Mouse (Mus musculus): Measurements from ENCODE around the gene Acvrl1. TPM values are rescaled to one million over a fixed set of nuclear protein-coding genes. Genes with fewer than 3 reads are reported as not detected.

Acvrl1 gene
- 2.0 and 6.2 TPM in 2 replicates for polyA plus RNA-seq (2012)

GRCm38 (mm10) chr15:101128181-101129089 lies at the start of gene Acvrl1:
TSS of gene Acvrl1 (plus strand) at chr15:101128522.

DNA sequence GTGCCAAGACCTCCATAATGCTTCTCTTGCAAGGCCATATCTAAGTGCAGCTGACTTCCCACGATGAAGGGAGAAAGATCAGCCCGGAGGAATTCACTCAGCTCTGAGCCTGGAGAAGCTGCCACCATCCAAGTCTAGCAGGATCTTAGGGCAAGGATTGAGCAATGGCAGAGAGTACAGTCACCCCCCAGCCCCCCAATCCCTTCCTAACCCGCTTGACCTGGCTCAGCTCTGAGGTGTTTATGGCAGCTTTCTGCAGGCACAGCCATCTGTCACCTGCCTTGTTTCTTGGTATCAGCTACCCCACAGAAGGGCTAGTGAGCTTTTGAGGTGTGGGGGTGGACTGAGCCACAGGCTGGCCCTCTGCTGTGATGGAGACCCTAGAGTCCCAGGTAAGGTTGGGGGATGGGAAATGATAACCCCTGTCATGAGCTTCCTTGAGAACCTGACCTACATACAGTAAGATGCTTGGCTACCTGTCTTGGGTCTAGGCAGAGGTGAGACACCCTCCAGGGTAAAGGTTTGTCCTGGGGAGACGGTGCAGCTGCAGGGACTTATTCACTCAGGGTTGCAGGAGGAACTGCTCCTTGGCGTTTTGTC lies 12.7 kb upstream of the Acvrl1 start, which contains the start of gene Ankrd33:
Gene Ankrd33 (plus strand): TSS at position 245 of the 600 bp plus-strand sequence.

DNA sequence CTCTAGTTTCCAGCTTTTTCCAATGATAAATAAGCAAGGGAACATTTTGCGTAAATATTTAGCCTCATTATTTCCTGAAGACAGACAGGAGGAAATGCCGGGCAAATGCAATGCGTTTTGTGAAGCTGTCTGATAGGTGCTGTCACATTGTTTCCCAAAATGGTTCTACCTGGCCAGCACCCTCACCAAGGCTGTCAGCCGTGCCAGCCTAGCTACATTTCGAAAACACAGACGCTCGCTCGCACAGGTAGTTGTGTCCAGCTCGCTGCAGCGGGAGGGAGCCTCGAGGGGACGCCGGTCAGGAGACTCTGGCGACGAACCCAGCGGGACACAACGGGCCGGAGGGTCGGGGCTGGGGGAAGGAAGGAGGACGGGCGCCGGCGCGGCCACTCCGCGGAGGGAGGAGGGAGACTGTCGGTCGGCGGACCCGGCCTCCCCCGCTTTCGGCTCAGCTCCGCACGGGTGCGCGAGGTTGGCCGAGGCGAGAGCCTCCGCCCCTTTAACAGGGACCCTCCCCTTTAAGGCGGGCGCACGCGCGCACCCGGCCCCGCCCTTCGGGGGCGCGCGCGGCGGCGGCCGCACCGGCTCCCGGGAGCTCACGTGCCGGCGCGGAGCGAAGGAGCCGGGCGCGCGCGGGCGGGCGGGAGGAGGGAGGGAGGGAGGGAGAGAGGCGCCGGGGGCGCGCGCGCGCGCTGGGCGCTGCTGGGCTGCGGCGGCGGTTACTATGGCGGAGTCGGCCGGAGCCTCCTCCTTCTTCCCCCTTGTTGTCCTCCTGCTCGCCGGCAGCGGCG lies 45.3 kb downstream of the Acvrl1 start, which contains the start of gene Acvr1b:
Gene Acvr1b (plus strand): TSS at position 647 of the 791 bp plus-strand sequence.

Other genes with a start within 250 kb of the Acvrl1 start
- gene Gm47841, start 81.1 kb upstream of the Acvrl1 start, polyA plus RNA-seq (2012): not detected in 2 replicates
- 0.03 and 0.06 TPM in 2 replicates for gene Fignl2, start 50.0 kb upstream of the Acvrl1 start, polyA plus RNA-seq (2012)
- gene Ankrd33, start 12.8 kb upstream of the Acvrl1 start, polyA plus RNA-seq (2012): not detected in 2 replicates
- 6.0 and 6.1 TPM in 2 replicates for gene Acvr1b, start 45.5 kb downstream of the Acvrl1 start, polyA plus RNA-seq (2012)
- 24.5 and 33.4 TPM in 2 replicates for gene Grasp, start 95.7 kb downstream of the Acvrl1 start, polyA plus RNA-seq (2012)
- 218 and 261 TPM in 2 replicates for gene Nr4a1, start 125.7 kb downstream of the Acvrl1 start, polyA plus RNA-seq (2012)
- 68.8 and 70.0 TPM in 2 replicates for gene Atg101, start 155.8 kb downstream of the Acvrl1 start, polyA plus RNA-seq (2012)
- 0.05 and 0.25 TPM in 2 replicates for gene 6030408B16Rik, start 164.7 kb downstream of the Acvrl1 start, polyA plus RNA-seq (2012)
- gene Krt80, start 241.6 kb downstream of the Acvrl1 start, polyA plus RNA-seq (2012): 1.8 and 1.9 TPM in 2 replicates

Data from megakaryocyte-erythroid progenitor cell, adult 5 weeks (primary cell).